Mouse (Mus musculus): ENCODE measurements around the gene Qprt.

Qprt gene

GRCm38 (mm10) chr7:127129638-127130037, 7.6 kb upstream of the Qprt start:
- DNase-seq: peak; percentile 63

DNA sequence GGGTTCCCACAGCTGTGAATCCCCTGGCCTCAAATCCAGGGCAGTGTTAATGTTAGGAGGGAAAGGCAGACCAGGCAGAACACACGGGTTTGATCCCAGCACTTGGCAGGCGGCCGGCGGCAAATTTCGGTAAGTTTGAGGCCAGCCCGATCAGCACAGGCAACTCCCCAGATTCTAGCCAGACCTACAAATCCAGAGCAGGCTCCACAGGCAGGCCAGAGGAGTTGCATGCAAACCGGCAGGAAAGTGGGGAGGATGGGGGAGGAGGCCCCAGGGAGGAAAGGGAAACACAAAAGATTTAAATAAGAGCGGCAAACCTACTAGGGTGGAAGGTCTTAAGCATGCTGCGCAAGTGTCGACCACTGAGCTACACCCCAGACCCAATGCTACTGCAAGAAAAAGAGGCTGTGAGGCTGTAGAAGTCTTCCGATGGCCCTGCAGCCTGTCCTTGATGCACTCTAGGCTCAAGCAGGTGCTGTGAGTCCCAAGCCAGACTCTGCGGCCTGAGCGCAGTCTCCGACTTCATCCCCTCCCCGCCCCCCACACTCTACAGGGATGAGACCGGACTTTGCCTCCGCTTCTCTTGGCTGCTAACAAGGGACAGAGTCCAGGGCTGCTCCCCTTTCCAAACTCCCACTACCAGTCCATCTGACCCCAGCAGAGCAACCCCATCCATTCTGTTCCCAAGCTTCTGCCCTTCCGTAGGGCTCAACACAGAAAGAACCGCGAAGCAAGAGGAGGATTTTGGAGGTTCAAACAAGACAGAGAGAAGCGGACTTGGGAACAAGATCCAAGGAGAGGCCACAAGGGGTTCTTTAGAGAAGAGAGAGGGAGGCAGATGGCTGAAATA, 740 bp downstream of the Qprt start:
- peak; percentile 89 for DNase-seq

- peak; percentile 49 for DNase-seq
Observed at GRCm38 (mm10) chr7:127118671-127119445, 3.2 kb downstream of the Qprt start.

DNA sequence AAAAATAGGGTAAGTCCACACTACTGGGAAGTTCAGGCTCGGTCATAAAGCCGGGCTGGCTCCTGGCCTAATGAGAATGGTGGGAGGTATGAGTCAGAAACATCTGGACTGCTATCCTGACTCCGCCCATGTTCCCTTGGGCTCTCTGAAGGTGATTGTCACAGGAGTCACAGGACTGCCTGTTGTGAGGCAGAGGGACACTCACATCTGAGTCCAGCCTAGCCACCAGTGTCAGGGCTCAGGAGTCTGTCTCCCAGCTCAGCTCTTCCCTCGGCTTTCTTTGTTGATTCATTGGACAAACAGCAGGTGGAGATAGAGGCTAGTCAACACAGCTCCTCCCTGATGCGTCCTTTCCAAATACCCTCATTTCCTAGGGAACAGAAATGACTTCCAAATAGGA, 4.1 kb downstream of the Qprt start:
- DNase-seq: peak; percentile 49

- DNase-seq: no peak
Observed at GRCm38 (mm10) chr7:127116331-127116935, 5.6 kb downstream of the Qprt start.

- DNase-seq: no peak
Observed at GRCm38 (mm10) chr7:127114920-127115319, 7.1 kb downstream of the Qprt start.

DNA sequence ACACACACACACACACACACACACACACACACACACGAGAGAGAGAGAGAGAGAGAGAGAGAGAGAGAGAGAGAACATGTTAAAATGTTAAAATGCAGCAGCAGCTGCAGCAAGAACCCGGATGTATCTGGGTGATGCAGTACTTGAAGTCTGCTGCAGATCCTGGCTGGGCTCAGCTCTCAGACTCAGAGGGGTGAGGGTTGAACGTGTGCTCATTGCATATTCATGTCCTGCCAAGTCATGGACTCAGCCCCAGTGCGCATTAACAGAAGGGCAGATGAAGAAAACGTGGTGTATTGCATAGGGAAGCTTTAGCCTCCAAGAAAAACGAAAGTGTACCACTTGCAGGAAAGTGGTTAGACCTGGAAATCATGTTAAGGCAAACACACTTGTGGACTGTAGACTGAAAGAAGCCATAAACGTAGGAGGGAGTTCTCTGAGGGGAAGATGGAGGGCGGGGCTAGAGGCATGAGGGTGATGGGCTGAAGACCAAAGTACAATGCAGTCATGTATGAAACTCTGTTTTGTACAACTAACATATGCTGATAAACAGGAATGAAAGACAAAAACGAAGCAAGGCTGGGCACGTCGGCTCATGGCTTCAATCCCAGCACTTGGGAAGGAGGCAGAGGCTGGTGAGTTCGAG, 8.3 kb downstream of the Qprt start:
- DNase-seq: peak; percentile 77

GRCm38 (mm10) chr7:127112921-127113597, 9.0 kb downstream of the Qprt start:
- no peak for DNase-seq

DNA sequence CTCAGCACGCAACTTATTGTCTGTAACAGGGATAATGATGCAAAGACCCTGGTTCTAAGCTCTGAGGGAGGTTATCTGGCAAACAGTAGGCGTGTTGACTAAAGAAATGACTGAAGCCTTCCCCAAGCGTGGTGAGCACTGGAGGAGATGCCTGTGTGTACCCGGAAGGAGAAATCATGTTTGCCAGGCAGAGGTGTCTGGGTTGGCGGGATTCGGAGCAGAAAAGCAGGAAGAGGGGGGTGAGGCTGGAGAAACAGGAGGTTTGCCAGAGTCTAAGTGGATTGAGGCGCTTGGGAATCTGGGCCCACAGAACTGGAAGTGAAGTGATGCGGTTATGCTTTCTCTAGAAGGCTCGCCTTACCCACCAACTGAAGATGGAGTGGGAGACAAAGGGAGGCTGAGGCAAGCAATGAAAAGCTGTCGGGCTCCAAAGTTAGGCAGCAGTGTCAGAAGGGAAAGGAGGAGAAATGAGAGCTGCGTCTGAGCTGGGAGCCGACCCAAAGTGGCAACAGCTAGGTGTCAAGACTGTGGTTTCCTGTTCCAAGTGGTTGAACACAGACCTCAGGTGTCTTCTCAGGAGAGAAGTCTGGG, 9.7 kb downstream of the Qprt start:
- DNase-seq: no peak

DNA sequence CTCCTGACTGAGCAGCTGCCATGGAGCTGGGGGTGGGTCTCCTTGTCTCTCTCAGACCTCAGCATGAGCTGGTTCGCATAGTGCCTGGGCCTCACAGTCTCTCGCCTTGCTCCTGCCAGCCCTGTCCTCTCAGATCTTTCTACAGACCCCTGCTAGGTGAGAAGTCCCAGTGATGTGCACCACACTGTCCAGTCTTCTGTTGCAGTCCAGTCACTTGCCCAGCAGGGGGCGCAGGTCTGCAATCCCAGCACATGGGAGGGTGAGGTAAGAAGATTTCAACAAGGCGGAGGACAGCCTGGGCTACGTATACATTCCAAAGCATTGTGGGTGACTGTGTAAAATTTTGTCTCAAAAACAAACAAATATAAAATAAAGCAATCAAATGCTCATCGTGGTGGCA, 10.6 kb downstream of the Qprt start:
- DNase-seq: peak; percentile 68

GRCm38 (mm10) chr7:127110239-127111007, 11.6 kb downstream of the Qprt start:
- DNase-seq: peak; percentile 75

- no peak for DNase-seq
Observed at GRCm38 (mm10) chr7:127105551-127105950, 16.5 kb downstream of the Qprt start.

- peak; percentile 92 for DNase-seq
Observed at GRCm38 (mm10) chr7:127104560-127105332, 17.3 kb downstream of the Qprt start.

DNA sequence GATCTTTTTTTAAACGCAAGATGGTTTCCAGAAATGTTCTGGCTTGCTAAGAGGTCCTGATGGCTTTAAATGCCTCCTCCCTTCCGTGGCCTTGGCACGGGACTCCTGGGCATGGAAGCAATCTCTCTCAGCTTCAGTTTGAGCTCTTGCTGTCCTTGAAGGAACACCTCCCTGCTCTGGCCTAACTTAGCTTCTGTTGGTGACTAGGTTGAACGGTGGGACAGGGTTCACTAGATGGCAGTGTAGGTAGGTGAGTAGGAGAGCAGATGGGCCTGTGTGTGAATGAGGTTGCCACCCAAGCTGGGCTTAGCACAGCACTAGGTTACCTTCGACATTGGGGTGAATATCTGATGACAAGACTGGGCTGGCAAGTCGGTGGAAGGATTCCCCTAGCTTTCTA, 18.1 kb downstream of the Qprt start:
- DNase-seq: no peak

GRCm38 (mm10) chr7:127102148-127102547, 19.9 kb downstream of the Qprt start:
- no peak for DNase-seq

DNA sequence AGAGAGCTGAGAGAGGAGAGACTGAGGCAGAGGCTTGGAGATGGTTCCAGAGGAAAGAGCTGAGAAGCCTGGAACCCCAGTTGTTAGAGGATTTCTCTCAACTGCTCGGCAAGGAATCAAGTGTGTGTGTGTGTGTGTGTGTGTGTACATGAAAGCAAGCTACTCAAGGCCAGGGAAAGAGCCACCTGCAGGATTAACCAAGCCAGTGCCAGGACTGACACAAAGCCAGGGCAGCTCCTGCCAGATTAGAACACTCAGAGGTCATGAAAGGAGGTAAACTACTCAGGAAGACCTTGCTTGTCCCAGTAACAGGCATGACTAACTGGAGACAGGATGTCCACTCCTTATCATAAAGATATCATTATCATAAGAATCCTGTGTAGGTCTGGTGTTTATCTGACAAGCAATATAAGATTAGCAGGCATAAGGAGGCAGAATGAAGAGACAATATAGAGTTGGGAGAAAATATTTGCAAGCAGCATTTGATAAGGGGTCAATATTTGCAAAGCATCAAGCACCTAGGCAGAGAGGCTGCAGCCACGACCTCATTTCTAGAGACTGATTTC, 20.5 kb downstream of the Qprt start:
- DNase-seq: no peak

DNA sequence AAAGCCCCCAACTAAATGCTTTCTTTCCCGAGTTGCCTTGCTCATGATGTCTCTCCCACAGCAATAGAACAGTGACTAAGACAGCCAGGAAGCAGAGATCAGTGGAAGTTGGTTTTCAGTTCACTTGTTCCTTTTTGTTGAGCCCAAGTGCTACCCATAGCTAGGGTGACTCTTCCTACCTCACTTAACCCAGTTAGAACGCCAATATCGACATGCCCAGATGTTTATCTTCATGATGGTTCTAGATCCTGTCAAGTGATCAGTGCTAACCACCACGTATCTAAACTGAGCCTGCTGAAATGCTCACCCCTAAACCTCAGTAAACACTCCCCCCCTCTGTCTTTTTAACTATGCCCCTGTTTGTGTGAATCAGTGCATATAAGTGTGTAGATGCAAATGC, 22.5 kb downstream of the Qprt start:
- no peak for DNase-seq

DNA sequence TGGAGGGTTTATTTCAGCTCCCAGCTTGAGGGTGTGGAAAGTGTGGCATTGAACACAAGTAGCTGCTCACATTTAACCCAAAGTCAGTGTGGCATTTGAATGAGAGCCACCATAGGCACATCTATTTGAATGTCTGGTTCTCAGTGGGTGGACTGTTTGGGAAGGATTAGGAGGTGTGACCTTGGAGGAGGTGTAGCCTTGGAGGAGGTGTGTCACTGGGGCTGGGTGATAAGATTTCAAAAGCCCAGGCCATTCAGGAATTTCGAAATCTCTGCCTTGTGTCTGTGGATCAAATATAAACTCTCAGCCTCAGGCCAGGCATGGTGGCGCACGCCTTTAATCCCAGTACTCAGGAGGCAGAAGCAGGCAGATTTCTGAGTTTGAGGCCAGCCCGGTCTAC, 23.1 kb downstream of the Qprt start:
- no peak for DNase-seq

- no peak for DNase-seq
Observed at GRCm38 (mm10) chr7:127098521-127098920, 23.5 kb downstream of the Qprt start.

- no peak for DNase-seq
Observed at GRCm38 (mm10) chr7:127096456-127096855, 25.6 kb downstream of the Qprt start.

Measured in kidney, adult 9 months (tissue).